Mouse (Mus musculus): ENCODE measurements at regions not wholly inside any gene's neighbourhood (a gene's known extent, or its start where the extent isn't known, plus 50 kb on each side); places are given as distances from the start of the nearest gene placed in this dataset.

GRCm38 (mm10) chr9:87925151-87925550 is 194.1 kb upstream of the Tbx18 start:
- Histone ChIP-seq H3K27me3 (replicated peaks) (no peaks in the 10 kb centered on the region), H3K4me1 (no peaks in the 10 kb centered on the region), H3K36me3 (replicated peaks; ENCODE audit: low read length) (no peaks in the 10 kb centered on the region), H3K9me3 (no peaks in the 10 kb centered on the region), H3K4me3 (replicated peaks) (no peak overlapping the region)
- TF ChIP-seq GATA1 (IDR thresholded peaks at IDR 0.05; ENCODE audit: borderline replicate concordance, low read length) = no peak
- TF ChIP-seq FLI1 (IDR thresholded peaks at IDR 0.05; ENCODE audit: low read length) = no peak

GRCm38 (mm10) chr9:87933230-87933629 is 202.2 kb upstream of the Tbx18 start:
- H3K27me3 ChIP-seq (replicated peaks) = no peaks in the 10 kb centered on the region
- TF ChIP-seq GATA1 (IDR thresholded peaks at IDR 0.05; ENCODE audit: borderline replicate concordance, low read length) (no peak), FLI1 (IDR thresholded peaks at IDR 0.05; ENCODE audit: low read length) (no peak)

DNA sequence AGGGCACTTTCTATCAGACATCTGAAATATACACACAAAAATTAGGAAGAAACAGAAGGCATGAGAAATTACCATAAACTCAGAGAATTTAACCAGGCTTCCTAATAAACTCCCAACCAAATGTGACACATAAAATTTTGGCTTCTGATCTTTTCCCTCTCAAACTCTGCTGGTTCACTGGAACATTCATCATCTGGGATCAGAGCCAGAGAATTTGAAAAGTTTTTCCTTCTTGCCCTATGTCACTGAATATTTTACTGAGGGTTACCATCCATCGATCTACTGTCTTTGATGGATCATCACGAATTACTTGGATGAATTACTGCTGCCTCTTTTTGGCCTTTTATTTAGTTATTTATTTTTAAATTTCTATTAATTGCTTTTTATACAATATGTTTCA is 221.4 kb upstream of the Tbx18 start:
- H3K9me3 ChIP-seq = 0 out of 2 replicates have a peak, but pooled peaks cover 3% of the 10 kb centered on the region
- H3K27me3 ChIP-seq (replicated peaks) = no peaks in the 10 kb centered on the region
- H3K4me1 ChIP-seq = no peaks in the 10 kb centered on the region
- no peaks in the 10 kb centered on the region for H3K36me3 ChIP-seq (replicated peaks; ENCODE audit: low read length)
- no peak overlapping the region for H3K4me3 ChIP-seq (replicated peaks)
- TF ChIP-seq GATA1 (IDR thresholded peaks at IDR 0.05; ENCODE audit: borderline replicate concordance, low read length) = no peak
- TF ChIP-seq FLI1 (IDR thresholded peaks at IDR 0.05; ENCODE audit: low read length) = no peak

More at GRCm38 (mm10) chr9:87933230-87933629, 202.2 kb upstream of the Tbx18 start:
- H3K9me3 ChIP-seq = peaks cover 7% of the 10 kb centered on the region; the same call in 1 of the 2 replicates
- no peak overlapping the region for H3K4me3 ChIP-seq (replicated peaks)
- no peaks in the 10 kb centered on the region for H3K4me1 ChIP-seq
- H3K36me3 ChIP-seq (replicated peaks; ENCODE audit: low read length) = no peaks in the 10 kb centered on the region

DNA sequence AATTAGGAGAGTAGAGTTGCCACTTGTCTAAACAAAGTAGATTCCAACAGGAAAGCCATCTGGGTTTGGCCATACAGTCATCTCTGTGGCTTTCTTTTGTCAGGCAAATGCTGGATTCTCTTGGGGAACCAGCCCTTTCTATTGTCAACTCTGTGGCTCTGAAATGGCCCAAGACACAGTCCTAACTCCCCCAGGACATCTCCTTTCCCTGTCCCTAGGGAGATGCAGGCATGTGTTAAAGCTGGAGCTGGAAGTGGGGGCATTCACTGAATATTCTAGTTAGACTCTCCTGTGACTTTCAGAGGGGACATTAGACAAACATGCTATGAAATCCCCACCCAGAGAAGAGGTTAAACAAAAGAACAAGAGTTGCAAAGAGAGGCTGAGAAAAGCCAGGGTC is 223.9 kb upstream of the Tbx18 start:
- TF ChIP-seq GATA1 (IDR thresholded peaks at IDR 0.05; ENCODE audit: borderline replicate concordance, low read length) = no peak
- no peak for TF ChIP-seq FLI1 (IDR thresholded peaks at IDR 0.05; ENCODE audit: low read length)
- H3K4me3 ChIP-seq (replicated peaks) = no peak overlapping the region

DNA sequence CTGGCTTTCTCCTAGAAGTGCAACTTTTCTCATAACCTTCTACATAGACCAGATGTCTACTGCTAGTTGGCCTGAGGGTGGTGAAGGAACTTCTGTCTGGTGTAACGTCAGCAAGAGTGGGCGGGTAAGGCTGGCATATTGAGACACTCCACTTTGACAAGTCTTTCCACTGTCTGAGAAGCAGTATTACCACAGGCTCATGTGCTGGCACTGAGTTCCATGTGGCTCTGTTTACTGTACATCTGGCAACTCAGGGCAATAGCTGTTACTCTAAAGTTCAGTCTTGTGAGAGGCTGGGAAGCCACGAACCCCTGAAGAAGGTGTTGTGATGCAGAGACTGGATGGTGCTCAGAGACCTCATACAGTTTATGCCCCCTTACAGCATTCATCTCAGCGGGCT is 230.7 kb upstream of the Tbx18 start:
- H3K4me3 ChIP-seq (replicated peaks) = no peak overlapping the region
- no peaks in the 10 kb centered on the region for H3K4me1 ChIP-seq
- H3K9me3 ChIP-seq = peaks cover 9% of the 10 kb centered on the region; the same call in 1 of the 2 replicates
- TF ChIP-seq FLI1 (IDR thresholded peaks at IDR 0.05; ENCODE audit: low read length) (no peak), GATA1 (IDR thresholded peaks at IDR 0.05; ENCODE audit: borderline replicate concordance, low read length) (no peak)
- H3K36me3 ChIP-seq (replicated peaks; ENCODE audit: low read length) = no peaks in the 10 kb centered on the region
- no peaks in the 10 kb centered on the region for H3K27me3 ChIP-seq (replicated peaks)

More for the DNA sequence above, 223.9 kb upstream of the Tbx18 start:
- H3K9me3 ChIP-seq = 0 out of 2 replicates have a peak, but pooled peaks cover 3% of the 10 kb centered on the region
- H3K36me3 ChIP-seq (replicated peaks; ENCODE audit: low read length) = no peaks in the 10 kb centered on the region
- H3K27me3 ChIP-seq (replicated peaks) = no peaks in the 10 kb centered on the region
- H3K4me1 ChIP-seq = no peaks in the 10 kb centered on the region

DNA sequence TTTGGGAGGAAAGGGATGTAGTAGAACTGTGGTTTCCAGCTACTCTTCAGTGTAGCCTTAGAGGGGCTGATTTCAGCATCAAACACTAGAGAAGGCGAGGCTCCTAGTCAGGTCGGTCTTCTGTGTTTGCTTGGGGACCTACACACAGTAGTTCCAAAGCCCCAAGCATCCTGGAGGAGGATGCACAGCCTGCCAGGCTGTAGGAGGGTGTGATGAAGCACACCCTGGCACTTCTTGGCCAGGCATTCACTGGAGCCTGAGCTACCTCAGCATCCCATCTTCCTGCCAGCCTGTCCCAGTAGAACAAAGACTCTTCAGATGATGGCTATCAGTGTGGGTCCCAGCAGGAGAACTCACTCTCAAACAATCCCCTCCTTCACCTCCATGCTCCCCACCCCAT is 233.4 kb upstream of the Tbx18 start:
- Histone ChIP-seq H3K27me3 (replicated peaks) (no peaks in the 10 kb centered on the region), H3K4me1 (no peaks in the 10 kb centered on the region), H3K36me3 (replicated peaks; ENCODE audit: low read length) (no peaks in the 10 kb centered on the region), H3K9me3 (peaks cover 9% of the 10 kb centered on the region; the same call in 1 of the 2 replicates), H3K4me3 (replicated peaks) (no peak overlapping the region)
- TF ChIP-seq FLI1 (IDR thresholded peaks at IDR 0.05; ENCODE audit: low read length) = no peak
- no peak for TF ChIP-seq GATA1 (IDR thresholded peaks at IDR 0.05; ENCODE audit: borderline replicate concordance, low read length)

DNA sequence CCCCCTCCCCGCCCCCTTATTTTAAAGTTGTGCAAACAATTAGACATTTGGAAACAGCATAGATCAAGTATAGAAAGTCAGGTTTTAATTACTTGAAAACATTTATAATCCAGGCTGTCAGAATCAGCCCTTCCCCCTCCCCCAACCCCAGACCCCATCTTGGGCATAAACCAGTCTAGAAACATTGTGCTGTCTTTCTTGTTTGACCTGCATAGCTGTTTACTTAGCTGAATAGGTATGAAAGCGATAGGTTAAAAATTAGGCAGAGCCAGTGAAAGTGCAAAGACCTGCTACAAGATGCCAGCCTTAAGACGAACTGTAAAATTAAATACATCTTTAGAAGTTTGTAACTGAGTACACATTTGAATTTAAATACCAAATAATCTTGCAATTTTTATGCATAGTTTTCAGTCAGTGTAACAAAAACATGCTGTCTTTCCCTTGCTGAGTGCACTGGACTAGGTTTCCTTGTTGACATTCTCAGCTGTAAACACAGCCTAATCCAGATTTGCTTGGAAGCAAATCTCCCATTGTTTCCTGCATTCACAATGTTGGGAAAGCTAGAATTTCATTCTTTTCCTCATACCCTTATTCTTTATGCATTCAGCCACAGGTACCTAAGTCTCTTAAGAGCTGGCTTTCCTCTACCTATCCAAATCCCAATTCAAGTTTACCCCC is 234.2 kb upstream of the Tbx18 start:
- Histone ChIP-seq H3K9me3 (peaks cover 9% of the 10 kb centered on the region; the same call in 1 of the 2 replicates), H3K4me3 (replicated peaks) (no peak overlapping the region), H3K36me3 (replicated peaks; ENCODE audit: low read length) (no peaks in the 10 kb centered on the region), H3K27me3 (replicated peaks) (no peaks in the 10 kb centered on the region), H3K4me1 (no peaks in the 10 kb centered on the region)
- no peak for TF ChIP-seq FLI1 (IDR thresholded peaks at IDR 0.05; ENCODE audit: low read length)
- no peak for TF ChIP-seq GATA1 (IDR thresholded peaks at IDR 0.05; ENCODE audit: borderline replicate concordance, low read length)

GRCm38 (mm10) chr9:87968190-87969082 is 237.4 kb upstream of the Tbx18 start:
- H3K27me3 ChIP-seq (replicated peaks) = no peaks in the 10 kb centered on the region
- H3K9me3 ChIP-seq = peaks cover 13% of the 10 kb centered on the region; the same call in 1 of the 2 replicates
- no peaks in the 10 kb centered on the region for H3K4me1 ChIP-seq
- TF ChIP-seq GATA1 (IDR thresholded peaks at IDR 0.05; ENCODE audit: borderline replicate concordance, low read length) = no peak
- no peak for TF ChIP-seq FLI1 (IDR thresholded peaks at IDR 0.05; ENCODE audit: low read length)
- H3K4me3 ChIP-seq (replicated peaks) = no peak overlapping the region
- no peaks in the 10 kb centered on the region for H3K36me3 ChIP-seq (replicated peaks; ENCODE audit: low read length)

- H3K9me3 ChIP-seq = peaks cover 13% of the 10 kb centered on the region; the same call in 1 of the 2 replicates
- no peaks in the 10 kb centered on the region for H3K36me3 ChIP-seq (replicated peaks; ENCODE audit: low read length)
- no peaks in the 10 kb centered on the region for H3K4me1 ChIP-seq
- H3K4me3 ChIP-seq (replicated peaks) = no peak overlapping the region
- TF ChIP-seq GATA1 (IDR thresholded peaks at IDR 0.05; ENCODE audit: borderline replicate concordance, low read length) = no peak
- TF ChIP-seq FLI1 (IDR thresholded peaks at IDR 0.05; ENCODE audit: low read length) = no peak
- no peaks in the 10 kb centered on the region for H3K27me3 ChIP-seq (replicated peaks)
These were observed 239.5 kb upstream of the Tbx18 start for GRCm38 (mm10) chr9:87970586-87970985.

GRCm38 (mm10) chr9:87971791-87972190 is 240.7 kb upstream of the Tbx18 start:
- Histone ChIP-seq H3K9me3 (peaks cover 13% of the 10 kb centered on the region; the same call in 1 of the 2 replicates), H3K4me3 (replicated peaks) (no peak overlapping the region), H3K36me3 (replicated peaks; ENCODE audit: low read length) (no peaks in the 10 kb centered on the region), H3K4me1 (no peaks in the 10 kb centered on the region), H3K27me3 (replicated peaks) (no peaks in the 10 kb centered on the region)
- TF ChIP-seq GATA1 (IDR thresholded peaks at IDR 0.05; ENCODE audit: borderline replicate concordance, low read length) = no peak
- TF ChIP-seq FLI1 (IDR thresholded peaks at IDR 0.05; ENCODE audit: low read length) = no peak

Measured in megakaryocyte, embryonic 14.5 days (primary cell).